Mouse (Mus musculus) liver, postnatal 0 days (tissue): ENCODE data around the gene Spp2.

ENCODE experiments used
- CTCF ChIP-seq: sonication (generic); IDR thresholded peaks from 2 replicates; pipeline ENCODE4 v1.5.1; 2016; ENCODE audit warnings: antibody characterized with exemption, low read depth
- EP300 ChIP-seq: IDR thresholded peaks from 2 replicates; pipeline ENCODE4 v1.6.1; 2016; ENCODE audit warnings: antibody characterized with exemption, low read depth, mild to moderate bottlenecking

- TF ChIP-seq CTCF (no peak), EP300 (no peak)
Observed at GRCm38 (mm10) chr1:88459655-88460054, 52.9 kb downstream of the Spp2 start.
